Mouse (Mus musculus): Measurements from ENCODE around the gene Tpra1. TPM values are rescaled to one million over a fixed set of nuclear protein-coding genes. Genes with fewer than 3 reads are reported as not detected.

Tpra1 gene
- 31.4 and 39.7 TPM in 2 replicates for total RNA-seq (2014; fragmentation: Nextera tagmentation)
- total RNA-seq (2017), result 25.6 and 27.6 TPM in 2 replicates

DNA sequence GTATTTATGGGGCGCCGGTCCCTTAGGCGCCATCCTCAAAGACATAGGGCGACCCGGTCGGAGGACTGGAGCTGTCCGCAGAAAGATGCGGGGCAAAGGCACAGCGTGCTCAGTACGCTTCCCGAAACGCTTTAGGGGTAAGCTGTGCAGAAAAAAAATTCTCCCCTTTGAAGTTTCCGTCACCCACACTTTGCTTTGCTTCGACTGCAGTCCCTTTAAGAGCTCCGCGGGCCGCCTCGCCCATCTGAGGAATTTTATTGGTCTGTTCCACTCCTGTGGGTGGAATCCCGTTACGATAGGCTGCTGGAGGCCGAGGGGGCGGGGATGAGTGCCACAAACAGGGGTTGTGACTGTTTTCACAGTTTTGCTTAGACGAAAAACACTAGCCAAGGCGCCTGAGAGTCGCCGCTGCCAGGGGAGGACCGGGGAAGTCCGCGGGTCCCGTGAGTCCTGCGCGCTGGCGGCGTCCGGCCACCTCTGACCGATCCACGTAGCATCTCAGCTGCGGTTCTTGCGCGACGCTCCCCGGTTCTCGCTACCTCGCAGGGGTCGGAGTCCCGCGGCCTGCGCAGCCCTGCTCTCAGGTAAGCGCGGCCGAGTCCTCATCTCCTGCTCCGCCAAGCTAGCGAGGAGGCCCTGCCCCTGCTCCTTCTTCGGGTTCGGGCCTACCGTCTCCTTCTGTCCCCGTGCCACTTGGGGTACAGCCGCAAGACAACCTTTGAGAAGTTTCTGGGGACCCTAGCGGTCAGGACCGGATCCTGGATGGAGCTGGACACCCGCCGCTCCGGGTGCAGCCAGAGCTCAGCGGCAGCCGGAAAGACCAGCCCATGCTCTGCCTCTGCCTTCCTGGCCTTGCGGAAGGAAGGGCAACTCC is at the start of gene Tpra1:
Tpra1 (plus strand) TSS at position 305 of the 874 bp plus-strand sequence.
- peak; percentile 80 for ATAC-seq (replicated peaks; ENCODE audit: low FRiP score, low TSS enrichment, poor library complexity, severe bottlenecking)

DNA sequence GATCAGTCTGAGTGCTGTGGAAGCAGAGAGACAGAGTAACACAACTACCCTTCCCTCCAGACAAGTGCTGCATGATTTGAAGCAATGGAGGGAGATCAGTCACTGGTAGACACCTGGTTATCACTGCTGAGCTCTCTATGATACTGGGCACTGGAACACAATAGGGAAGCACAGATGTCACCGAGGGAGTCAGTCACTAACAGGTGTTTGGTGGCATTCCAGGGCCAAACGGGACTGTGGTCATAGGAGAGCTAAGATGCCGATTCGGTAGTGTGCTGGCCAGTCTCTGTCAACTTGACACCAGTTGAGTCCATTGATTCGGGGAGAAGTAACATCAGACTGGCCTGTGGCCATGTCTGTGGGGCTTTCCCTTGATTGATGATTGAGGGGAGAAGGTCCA is 47.5 kb upstream of the Tpra1 start:
- ATAC-seq (replicated peaks; ENCODE audit: low FRiP score, low TSS enrichment, poor library complexity, severe bottlenecking), result no peak

DNA sequence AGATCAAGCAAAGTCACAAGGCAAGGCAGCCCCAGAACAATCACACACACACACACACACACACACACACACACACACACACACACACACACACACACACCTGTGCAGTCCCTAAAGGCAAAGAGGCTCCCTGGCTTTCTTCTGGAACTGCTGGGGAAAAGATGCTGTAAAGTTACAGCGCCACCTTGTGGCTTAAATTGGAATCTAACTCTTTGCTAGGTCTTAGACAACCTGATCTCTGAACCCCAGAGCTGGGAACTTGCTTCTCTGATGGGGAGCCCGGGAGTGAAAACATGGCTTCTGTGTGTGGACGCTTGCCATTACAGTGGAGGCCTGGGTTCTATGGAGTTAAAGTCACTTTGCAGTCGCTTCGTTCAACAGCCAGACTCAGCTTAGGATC is 46.4 kb upstream of the Tpra1 start:
- ATAC-seq (replicated peaks; ENCODE audit: low FRiP score, low TSS enrichment, poor library complexity, severe bottlenecking), result peak; percentile 54; the same call in 1 of the 2 replicates

DNA sequence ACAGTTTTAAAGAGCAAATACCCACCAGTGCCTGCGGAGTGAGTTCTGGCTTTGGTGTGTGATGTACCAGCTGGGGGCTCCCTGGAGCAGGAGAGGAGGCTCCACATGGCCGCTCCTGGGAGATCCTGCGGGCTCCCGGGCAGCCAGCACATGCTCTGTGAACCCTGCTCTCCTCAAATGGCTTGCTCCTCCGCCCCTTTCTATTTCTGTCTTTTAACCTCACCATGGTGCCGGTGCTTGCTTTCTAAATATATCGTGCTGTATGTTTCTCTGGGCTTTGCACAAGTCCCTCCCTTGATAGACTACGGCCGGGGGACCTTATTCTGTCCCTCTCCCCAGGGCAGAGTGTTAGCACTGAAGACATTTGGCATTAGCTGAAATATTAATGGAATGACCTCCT is 44.8 kb upstream of the Tpra1 start:
- ATAC-seq (replicated peaks; ENCODE audit: low FRiP score, low TSS enrichment, poor library complexity, severe bottlenecking), result no peak

DNA sequence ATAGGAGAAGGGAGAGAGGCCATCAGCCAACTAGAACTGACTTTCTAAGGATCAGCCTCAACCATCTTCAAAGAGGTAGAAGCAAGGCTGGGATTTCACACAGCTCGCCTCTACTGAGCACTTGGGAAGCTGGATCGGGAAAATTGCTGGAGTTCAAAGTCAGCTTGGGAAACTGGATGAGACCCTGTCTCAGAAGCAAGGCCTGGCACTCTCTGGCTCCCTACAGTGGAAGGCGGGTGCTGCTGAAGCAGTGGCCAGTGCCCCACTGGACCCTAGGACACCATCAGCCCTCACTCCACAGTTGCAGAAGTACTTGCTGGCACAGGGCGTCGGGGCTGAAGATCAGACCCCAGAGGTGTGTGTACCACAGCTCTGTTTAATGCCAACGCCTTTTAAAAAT is 44.2 kb upstream of the Tpra1 start:
- ATAC-seq (replicated peaks; ENCODE audit: low FRiP score, low TSS enrichment, poor library complexity, severe bottlenecking), result no peak

DNA sequence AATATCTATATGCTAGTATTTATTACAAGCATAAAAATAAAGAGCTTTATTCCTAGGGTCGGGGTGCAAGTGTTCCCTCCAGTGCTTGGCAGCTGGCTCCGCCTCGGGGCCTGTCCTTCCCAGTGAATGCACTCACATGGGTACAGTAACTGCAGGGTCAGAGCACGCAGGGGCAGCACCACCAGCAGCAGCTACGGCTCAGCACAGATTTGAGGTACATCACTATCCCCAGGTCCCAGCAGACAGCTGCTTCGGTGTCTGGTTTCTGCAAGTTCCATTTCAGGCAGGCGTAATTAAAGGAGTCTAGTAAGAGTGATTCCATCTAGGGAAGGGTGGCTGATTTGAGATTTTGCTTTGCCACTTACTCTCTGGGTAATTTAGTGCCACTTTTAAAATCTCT is 43.7 kb upstream of the Tpra1 start:
- ATAC-seq (replicated peaks; ENCODE audit: low FRiP score, low TSS enrichment, poor library complexity, severe bottlenecking), result no peak

DNA sequence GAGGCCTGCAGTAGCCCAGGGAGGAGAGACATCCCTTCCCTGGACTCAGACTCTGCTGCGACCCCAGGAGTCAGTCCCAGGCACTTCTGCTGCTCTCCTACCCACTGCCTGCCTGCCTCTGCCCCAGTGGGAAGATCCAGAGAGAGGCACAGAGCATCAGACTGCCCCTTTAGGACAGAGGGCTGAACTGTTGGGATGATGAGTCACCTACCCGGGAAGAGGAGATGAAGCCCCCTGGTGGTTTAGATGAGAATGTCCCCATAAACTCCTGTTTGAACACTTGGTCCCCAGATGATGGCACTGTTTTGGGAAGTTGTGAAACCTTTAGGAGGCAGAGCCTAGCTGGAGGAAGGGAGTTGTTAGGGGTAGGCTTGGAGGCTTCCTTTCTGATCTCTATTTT is 41.1 kb upstream of the Tpra1 start:
- ATAC-seq (replicated peaks; ENCODE audit: low FRiP score, low TSS enrichment, poor library complexity, severe bottlenecking), result peak; percentile 81

DNA sequence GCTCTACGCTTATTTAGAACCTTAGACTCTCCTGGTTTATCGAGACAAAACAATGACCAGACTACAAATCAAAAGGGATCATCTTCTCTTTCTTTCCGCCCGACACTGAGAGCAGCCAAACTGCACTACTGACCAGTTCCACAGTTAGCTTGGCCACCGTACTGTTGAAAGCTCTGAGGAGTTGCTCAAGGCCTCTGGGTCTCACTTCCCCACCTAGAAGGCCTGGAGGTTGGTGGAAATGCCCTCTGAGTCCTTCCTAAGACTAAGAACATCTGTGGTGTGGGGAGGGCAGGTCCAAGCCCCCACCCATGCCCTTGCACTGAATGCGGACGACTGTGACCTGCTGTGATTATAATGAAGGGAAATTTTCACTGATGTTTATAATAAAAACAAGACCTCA is 36.3 kb upstream of the Tpra1 start:
- ATAC-seq (replicated peaks; ENCODE audit: low FRiP score, low TSS enrichment, poor library complexity, severe bottlenecking), result no peak

DNA sequence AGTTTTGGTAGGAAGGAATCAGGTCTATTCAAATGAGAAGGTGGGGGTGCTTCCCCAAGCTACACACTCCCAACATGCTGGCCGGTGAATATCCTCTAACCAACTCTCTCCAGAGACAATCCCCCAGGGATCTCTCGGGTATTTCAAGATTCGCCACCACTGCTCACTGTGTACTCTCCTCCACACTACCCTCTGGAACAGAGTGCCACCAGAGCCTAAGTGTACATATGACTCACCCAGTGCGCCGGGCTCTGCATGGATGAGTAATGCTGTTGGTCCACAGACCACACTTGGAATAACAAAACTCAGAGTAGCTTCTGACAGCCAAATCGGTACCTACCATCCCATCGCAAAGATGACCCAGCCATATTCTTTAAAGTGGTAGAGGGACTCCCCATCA is 32.6 kb upstream of the Tpra1 start:
- ATAC-seq (replicated peaks; ENCODE audit: low FRiP score, low TSS enrichment, poor library complexity, severe bottlenecking), result no peak

DNA sequence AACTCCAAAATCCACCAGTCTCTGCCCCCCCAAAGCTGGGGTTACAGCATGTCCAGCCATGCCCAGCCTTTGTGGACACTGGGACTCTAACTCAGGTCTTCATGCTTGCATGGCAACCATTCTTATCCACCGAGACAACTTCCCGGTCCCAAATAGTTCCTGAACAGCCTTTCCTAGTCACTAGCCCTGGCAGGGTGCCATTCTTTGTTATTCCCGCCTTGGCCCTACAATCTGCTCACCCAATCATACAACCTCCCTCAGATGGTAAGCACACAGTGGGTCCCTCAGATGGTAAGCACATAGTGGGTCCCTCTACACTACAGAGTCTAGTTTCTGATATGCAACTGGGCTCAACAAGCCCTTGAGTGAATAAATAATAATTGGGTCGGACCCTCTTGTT is 31.5 kb upstream of the Tpra1 start:
- no peak for ATAC-seq (replicated peaks; ENCODE audit: low FRiP score, low TSS enrichment, poor library complexity, severe bottlenecking)

DNA sequence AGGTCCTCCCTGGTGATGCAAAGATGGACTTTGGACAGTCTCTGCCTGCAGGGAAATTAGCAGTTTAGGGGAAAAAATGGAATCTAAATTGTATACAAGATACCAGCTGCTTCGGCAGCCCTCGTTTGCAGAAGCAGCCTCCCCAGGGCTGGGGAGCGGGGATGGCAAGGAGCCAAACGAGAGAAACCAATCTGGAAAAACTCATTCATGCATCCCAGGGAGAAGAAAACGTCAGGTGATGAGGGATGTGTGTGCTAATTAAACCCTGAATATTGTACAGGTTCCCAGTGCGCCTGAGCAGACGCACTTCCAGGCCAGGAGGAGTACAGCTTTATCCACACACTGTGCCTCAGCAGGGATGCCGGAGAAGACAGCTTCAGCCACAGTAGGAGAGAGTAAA is 30.5 kb upstream of the Tpra1 start:
- ATAC-seq (replicated peaks; ENCODE audit: low FRiP score, low TSS enrichment, poor library complexity, severe bottlenecking), result no peak

DNA sequence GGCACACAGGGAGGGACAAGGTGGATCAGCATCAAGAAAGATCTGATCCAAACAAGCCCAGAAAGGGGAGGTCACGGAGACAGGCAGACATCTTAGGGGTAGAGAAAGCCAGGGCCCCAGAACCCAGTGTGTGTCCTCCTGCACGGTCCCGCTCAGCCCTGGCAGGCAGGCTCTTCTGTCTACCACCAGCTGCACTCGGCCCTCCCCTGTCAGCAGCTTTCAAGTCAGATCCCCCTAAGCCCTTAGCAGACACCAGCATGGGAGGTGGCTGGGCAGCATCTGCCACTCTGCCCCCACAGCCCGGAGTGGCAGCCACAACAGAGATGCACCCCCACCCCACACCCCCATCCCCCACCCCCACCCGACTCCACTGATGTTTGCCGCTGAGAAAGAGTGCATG is 29.2 kb upstream of the Tpra1 start:
- no peak for ATAC-seq (replicated peaks; ENCODE audit: low FRiP score, low TSS enrichment, poor library complexity, severe bottlenecking)

DNA sequence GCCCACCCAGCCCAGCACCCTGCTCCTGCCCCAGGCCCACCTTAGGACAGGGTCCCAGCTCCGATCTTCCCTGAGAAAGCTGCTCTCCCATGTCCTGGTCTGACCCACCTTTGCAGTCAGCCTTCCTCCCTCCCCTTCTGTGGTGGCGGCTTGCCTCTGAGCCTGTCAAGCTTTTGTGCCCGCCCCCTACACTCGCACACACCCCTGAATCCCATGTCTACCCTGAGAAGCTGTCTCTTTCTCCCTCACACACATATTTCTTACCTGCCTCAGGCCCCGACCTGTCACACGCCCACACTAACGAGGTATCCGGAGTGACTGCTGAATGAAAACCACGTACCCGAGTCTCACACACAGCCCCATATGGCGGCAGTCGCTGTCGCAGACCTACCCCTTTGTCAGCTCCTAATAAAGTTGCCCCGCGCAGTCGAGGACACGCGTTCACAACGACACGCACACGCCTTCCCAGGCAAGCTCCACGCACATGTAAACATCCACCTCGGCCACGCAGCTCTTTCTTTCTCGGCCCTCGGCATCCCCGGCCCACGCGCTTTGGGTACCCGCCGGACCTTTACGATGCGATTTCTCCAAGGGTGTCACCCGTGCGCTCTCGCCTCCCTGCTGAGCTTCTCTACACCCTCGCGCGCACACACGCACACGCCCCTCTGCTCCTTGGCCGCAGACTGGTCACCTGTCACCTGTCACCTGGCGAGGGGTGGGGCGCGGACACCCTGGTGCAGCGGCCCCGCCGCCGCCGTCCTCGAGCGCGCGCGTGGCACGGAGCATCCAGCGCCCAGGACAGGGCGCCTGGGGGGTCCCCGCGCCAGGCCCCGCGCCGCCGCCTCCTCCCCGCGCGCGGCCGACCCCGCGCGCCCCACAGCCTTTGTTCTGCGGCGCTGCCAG is 27.8 kb upstream of the Tpra1 start:
- ATAC-seq (replicated peaks; ENCODE audit: low FRiP score, low TSS enrichment, poor library complexity, severe bottlenecking), result peak; percentile 22; the same call in 1 of the 2 replicates

DNA sequence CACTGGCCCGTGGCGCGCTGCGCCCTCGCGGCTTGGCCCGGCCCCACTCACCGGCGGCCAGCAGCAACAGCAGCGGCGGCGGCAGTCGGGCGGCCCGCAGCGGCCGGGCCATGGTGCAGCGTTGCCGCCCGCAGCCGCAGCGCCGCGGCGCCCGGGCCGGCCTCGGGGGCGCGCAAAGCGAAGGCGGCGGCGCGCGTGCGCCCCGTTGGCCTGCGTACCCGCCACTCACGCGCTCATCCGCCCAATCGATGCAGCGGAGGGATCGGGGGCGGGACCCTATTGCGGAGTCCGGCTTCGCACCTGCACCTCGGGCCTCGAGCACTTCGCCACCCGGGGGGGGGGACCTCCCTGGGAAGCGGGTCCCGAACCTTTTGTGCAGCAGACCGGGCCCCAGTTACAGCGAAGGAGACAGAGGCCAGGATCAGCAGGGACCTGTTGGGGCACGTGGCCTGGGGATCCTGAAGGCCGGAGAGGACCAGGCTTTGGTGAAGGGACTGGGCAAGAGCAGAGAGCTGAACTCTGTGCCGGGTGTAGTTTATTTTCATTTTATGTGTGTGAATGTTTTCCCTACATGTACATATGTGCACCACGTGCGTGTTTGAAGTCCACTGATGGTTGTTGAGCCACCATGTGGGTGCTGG is 27.1 kb upstream of the Tpra1 start, which contains the start of gene Podxl2:
Podxl2 (minus strand) TSS at position 177 of the 641 bp plus-strand sequence.
- peak; percentile 18; the same call in 1 of the 2 replicates for ATAC-seq (replicated peaks; ENCODE audit: low FRiP score, low TSS enrichment, poor library complexity, severe bottlenecking)

DNA sequence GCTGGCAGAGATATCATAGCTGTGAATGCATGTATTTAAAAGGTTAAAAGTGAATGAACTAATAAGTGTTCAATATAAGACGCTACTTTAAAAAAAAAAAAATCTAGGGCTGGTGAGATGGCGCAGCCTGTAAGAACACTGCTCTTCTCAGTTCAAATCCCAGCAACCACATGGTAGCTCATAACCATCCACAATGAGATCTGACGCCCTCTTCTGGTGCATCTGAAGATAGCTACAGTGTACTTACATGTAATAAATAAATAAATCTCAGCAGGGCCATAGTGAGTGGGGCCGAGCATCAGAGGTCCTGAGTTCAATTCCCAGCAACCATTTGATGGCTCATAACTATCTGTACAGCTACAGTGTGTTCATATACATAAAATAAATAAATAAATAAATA is 22.6 kb upstream of the Tpra1 start:
- no peak for ATAC-seq (replicated peaks; ENCODE audit: low FRiP score, low TSS enrichment, poor library complexity, severe bottlenecking)

DNA sequence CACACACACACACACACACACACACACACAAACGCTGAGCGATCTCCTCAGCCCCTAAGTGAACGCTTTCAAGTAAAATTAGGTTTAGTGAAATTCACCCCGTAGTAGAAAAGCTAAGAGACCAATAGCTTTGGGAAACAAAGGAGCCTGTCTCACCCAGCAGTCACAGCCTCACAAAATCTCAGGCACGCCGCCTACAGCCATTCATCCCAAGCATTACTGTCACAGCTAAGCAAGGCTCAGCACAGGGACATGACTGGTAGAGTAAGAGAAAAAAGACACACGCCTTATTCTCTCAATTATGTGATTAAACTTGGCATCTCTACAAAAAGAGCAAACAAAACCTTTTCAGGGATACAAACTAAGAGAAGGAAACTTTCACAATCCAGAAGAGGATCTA is 20.7 kb upstream of the Tpra1 start:
- no peak for ATAC-seq (replicated peaks; ENCODE audit: low FRiP score, low TSS enrichment, poor library complexity, severe bottlenecking)

DNA sequence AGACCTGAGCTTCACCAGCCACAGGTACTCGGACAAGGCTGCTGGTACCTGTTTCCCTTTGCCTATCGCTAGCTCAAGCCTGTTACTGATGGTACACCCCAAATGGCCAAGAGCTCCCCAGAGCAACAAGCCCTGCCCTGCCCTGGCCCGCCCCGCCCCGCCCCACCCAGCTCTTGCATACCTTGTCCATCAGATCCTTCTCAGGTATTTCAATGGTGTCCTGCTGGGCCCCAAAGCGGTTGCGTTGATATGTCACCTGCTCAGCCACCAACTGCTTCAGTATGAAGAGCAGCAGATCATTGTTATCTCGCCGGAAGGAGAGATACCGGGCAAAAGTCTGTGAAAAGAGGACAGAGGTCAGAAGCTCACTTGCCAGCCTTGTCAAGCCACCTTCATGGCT is 17.9 kb upstream of the Tpra1 start:
- no peak for ATAC-seq (replicated peaks; ENCODE audit: low FRiP score, low TSS enrichment, poor library complexity, severe bottlenecking)

DNA sequence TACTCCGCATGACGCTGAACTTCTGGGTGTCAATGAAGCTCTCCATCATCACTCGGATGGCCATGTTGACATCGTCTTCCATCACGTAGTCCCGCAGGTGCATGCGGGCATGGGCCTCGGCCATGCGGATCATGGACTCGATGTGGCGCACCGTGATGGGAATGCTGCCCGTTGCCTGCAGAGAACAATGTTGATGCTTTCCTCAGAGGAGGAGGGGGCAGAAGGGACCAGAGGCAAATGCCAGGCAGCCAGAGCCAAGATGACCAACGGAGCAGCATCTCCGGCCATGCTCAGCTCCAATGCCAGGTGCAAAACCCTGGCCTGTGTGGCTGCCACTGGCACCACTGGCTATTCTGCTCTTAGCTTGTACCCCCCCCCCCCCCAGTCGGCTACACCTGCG is 17.4 kb upstream of the Tpra1 start:
- ATAC-seq (replicated peaks; ENCODE audit: low FRiP score, low TSS enrichment, poor library complexity, severe bottlenecking), result no peak

DNA sequence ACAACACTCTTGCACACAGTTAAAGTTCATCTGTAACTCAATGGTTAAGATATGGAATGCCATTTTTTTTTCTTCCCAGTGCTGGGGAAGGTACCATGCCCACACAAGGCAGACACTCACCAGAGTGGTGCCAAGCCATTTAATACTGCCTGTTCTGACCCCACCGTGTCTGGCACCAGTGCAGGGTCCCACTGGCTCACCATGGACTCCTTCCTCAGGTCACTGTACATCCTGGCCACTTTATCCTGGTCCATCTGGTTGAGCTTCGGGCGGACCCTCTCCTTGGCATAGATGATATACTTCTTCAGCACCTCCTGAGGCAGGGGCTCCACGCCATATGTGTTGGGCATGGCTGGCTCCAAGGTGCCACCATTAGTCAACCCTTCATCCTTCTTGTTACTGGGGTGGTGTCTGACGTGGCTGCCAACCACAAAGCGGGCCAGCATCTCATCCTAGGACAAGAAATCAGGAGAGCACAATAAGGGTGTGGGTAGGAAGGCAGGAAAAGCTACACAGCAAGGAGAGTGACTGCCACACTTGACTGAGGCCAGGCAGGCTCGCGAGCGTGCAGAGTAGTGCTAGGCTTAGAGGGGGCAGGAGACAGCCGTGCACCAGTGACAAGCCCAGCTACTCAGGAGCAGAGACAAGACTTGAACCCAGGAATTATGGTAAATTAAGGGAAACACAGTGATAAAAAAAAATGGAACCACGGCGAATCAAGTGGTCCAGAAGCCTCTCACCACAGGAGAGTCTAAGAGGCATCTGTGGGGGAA is 16.2 kb upstream of the Tpra1 start:
- no peak for ATAC-seq (replicated peaks; ENCODE audit: low FRiP score, low TSS enrichment, poor library complexity, severe bottlenecking)
